Mouse (Mus musculus) MEL (cell line): Measurements from ENCODE around the gene Met.

Experiments used
- CTCF ChIP-seq, 3 experiments: IDR thresholded peaks in 2 of 3; conservative IDR thresholded peaks in 1 of 3; 2 replicates each; pipeline ENCODE4 v1.5.1; 2011 to 2012; ENCODE audit warnings: low read length in 3 of 3, low read depth in 2 of 3, mild to moderate bottlenecking in 2 of 3, improper control_type of control experiment in 1 of 3, inconsistent platforms in 1 of 3, mixed read lengths in 1 of 3, moderate library complexity in 1 of 3; ENCODE audit not compliant: control insufficient read depth in 1 of 3, insufficient read depth in 1 of 3, poor library complexity in 1 of 3, severe bottlenecking in 1 of 3
- POLR2A ChIP-seq, 2 experiments: IDR thresholded peaks; 2 replicates each; pipeline ENCODE4 v1.6.1; 2011 to 2012; ENCODE audit warnings: low read length in 2 of 2, mild to moderate bottlenecking in 2 of 2, control low read depth in 1 of 2, improper control_type of control experiment in 1 of 2, low read depth in 1 of 2, moderate library complexity in 1 of 2; ENCODE audit not compliant: control insufficient read depth in 1 of 2, insufficient read depth in 1 of 2, poor library complexity in 1 of 2

DNA sequence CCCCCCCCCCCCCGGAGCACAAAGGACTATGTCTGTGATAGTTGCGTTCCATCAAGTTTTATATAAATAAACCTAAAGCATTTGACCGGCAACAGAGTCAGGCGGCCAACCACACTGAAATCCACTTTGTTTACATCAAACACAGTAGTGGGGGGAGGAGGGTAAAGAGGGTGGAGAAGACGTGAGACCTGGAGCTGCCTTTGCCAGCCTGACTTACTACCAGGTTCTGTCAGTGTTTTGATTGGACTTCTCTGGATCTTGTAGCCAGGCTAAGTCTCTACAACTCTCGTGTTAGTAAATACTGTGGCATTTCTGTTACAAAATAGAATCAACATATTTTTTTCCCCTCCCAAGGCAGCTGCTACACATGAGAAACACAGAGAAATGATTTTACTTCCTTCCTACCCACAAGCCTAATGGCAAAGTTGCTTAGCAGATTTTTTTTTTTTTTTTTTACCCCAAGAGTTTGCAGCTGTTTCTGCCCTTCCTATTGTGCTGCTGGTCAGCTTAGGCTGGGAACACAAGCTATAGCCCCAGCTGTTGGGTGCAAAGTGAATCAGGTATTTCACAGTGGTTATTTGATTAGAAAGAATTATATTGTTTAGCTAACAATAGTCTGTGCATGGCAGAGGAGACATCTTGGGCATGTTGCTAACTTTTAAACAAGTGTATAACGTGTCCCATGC lies 52.3 kb downstream of the Met start:
- TF ChIP-seq CTCF (IDR thresholded peaks at IDR 0.05 in 2 of 3, conservative IDR thresholded peaks at IDR 0.05 in 1 of 3; ENCODE audit: control insufficient read depth in 1 of 3, insufficient read depth in 1 of 3, low read depth in 2 of 3, low read length in 3 of 3, poor library complexity in 1 of 3, severe bottlenecking in 1 of 3) (no peak), POLR2A (IDR thresholded peaks at IDR 0.05; ENCODE audit: control insufficient read depth in 1 of 2, insufficient read depth in 1 of 2, low read depth in 1 of 2, low read length in 2 of 2, poor library complexity in 1 of 2) (no peak)
